In genomic region chr5:48606281-48606680, GRCm38 (mm10) we compare ENCODE assay signal across 22 mouse cellular contexts.
DNase-seq lines count a peak whose midpoint lies in the region; ATAC-seq lines count a peak whose summit lies in the region.
"Had no signal": no experiment of that assay in that cellular context is flagged by ENCODE, and none has a peak within 500 bp of the region (broad histone marks: within the 10 kb centered on the region; RNA-seq: fewer than 3 reads in every experiment).

No protein-coding gene starts in this region.

- DNase-seq in frontal cortex, postnatal 14 days (ENCODE audit: low spot score in 2 of 2): no peak
- DNase-seq in cerebellum, adult 11 months: peak; percentile 32
- DNase-seq in cerebellum, adult 9-10 months: peak; percentile 72
- peak; percentile 42 to 49 for DNase-seq in cerebellum, postnatal 36 days
- DNase-seq in spleen, postnatal 10 days (ENCODE audit: low spot score in 2 of 2): no peak
- DNase-seq in adrenal gland, postnatal 25 days: no peak
- DNase-seq: adrenal gland, adult 8-10 months; forebrain, postnatal 0 days; gastrocnemius, adult 2 months; heart, postnatal 10 days; kidney, adult 18-20 months; kidney, postnatal 25 days; left cerebral cortex, postnatal 4 days; liver, postnatal 0 days; lung, postnatal 36 days; retina, postnatal 1 day; spleen, adult 18-20 months; thymus, adult 18-20 months; thymus, postnatal 25 days had no signal

- ATAC-seq in frontal cortex, adult (ENCODE audit: low TSS enrichment): peak; percentile 47
- ATAC-seq: forebrain, postnatal 0 days; inflammation-experienced regulatory T-cells, adult 6 months; liver, embryonic 12.5 days; liver, postnatal 0 days had no signal

Comparison
In these comparisons a context has a peak if more than half of its experiments do, and no peak if none do; other contexts are left out.
1. DNase-seq: peak in cerebellum, adult 11 months (single experiment), cerebellum, adult 9-10 months (single experiment) and cerebellum, postnatal 36 days (2 of 2); none in frontal cortex, postnatal 14 days (0 of 2), spleen, postnatal 10 days (0 of 2) and adrenal gland, postnatal 25 days (single experiment).